Mouse (Mus musculus): Measurements from ENCODE around the gene Rsph3b. TPM values are rescaled to one million over a fixed set of nuclear protein-coding genes. Genes with fewer than 3 reads are reported as not detected.

The Rsph3b gene
- polyA plus RNA-seq, 1 experiment from 2014 or later: 45.4 TPM

Small RNA genes within 50 kb of the gene (microRNA-seq; reads per million reads assigned to microRNA genes)
- not detected for gene Mir692-1

Other genes with a start within 250 kb of the Rsph3b start
- 176 and 199 TPM in 2 replicates for gene Ezr, start 165.9 kb downstream of the Rsph3b start, polyA plus RNA-seq (2014; fragmentation: Nextera tagmentation; extraction: Ambion mirVana)
- 73.7 and 77.0 TPM in 2 replicates for gene Tagap1, start 12.5 kb upstream of the Rsph3b start, polyA plus RNA-seq (2014; fragmentation: Nextera tagmentation; extraction: Ambion mirVana)
- gene Rnaset2b, start 22.0 kb upstream of the Rsph3b start, polyA plus RNA-seq (2014; fragmentation: Nextera tagmentation; extraction: Ambion mirVana): 229 and 237 TPM in 2 replicates
- 0.42 and 0.50 TPM in 2 replicates for gene Gm49721, start 30.2 kb upstream of the Rsph3b start, polyA plus RNA-seq (2014; fragmentation: Nextera tagmentation; extraction: Ambion mirVana)
- gene Gm1604a, start 76.9 kb upstream of the Rsph3b start, polyA plus RNA-seq (2014; fragmentation: Nextera tagmentation; extraction: Ambion mirVana): not detected in 2 replicates
- gene Rps6ka2, start 221.4 kb upstream of the Rsph3b start, polyA plus RNA-seq (2014; fragmentation: Nextera tagmentation; extraction: Ambion mirVana): 11.7 and 14.7 TPM in 2 replicates